Mouse (Mus musculus): ENCODE measurements around the gene Trak2.
"Not testable (repeated sequence)": the region's sequence is repeated elsewhere in the genome, so short reads cannot be mapped to it uniquely, and the experiment has no call there.

Gene Trak2

GRCm38 (mm10) chr1:58953686-58954434 lies 19.4 kb downstream of the Trak2 start:
- peak in 1 of 2 experiments; percentile 13 for DNase-seq (ENCODE audit: low read depth in 1 of 2, low spot score in 2 of 2)

GRCm38 (mm10) chr1:58952997-58953396 lies 20.2 kb downstream of the Trak2 start:
- no peak for DNase-seq (ENCODE audit: low read depth in 1 of 2, low spot score in 2 of 2)

GRCm38 (mm10) chr1:58952526-58952925 lies 20.7 kb downstream of the Trak2 start:
- no peak for DNase-seq (ENCODE audit: low read depth in 1 of 2, low spot score in 2 of 2)

GRCm38 (mm10) chr1:58951841-58952240 lies 21.4 kb downstream of the Trak2 start:
- no peak for DNase-seq (ENCODE audit: low read depth in 1 of 2, low spot score in 2 of 2)

- no peak for DNase-seq (ENCODE audit: low read depth in 1 of 2, low spot score in 2 of 2)
These were observed 22.2 kb downstream of the Trak2 start for GRCm38 (mm10) chr1:58950899-58951648.

GRCm38 (mm10) chr1:58949561-58950106 lies 23.6 kb downstream of the Trak2 start:
- no peak for DNase-seq (ENCODE audit: low read depth in 1 of 2, low spot score in 2 of 2)

DNA sequence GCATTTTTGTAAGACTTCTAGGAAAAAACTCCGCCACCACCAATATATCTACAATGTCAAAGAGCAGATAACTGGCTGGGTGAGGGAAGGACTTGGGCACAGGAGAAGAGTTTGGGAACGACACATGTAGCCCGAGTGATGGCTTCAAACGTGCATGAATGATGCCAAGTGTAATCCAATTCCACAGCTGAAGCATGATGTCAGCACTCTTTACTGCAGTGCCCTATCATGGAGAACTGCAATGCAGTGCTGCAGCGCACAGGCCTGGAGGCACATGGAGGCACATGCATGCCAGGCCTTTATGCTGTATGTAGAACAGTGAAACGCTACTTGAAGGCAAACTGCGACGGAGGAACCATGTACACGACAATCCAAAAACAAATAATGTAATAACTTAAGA lies 26.5 kb downstream of the Trak2 start:
- DNase-seq (ENCODE audit: low read depth in 1 of 2, low spot score in 2 of 2), result no peak

GRCm38 (mm10) chr1:58945960-58946670 lies 27.1 kb downstream of the Trak2 start:
- no peak for DNase-seq (ENCODE audit: low read depth in 1 of 2, low spot score in 2 of 2)

DNA sequence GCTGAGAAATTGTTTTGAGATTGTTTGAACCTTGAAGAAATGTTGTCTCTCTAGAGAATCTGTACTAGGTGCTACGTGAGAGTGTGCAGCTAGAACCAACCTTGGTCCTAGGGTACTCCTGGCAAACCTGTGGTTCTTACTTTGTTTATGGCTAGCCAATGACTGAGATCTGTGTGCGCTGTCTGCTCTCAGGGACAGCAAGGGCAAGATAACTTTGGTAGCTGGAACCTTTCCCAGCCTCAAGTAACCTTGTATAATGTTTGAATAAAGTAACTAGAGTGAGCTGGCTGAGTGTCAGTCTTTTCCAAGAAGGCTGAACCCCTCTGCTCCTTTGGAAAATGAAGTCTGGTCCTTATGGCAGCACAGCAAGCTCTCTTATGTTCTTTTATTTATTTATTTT lies 27.7 kb downstream of the Trak2 start:
- no peak for DNase-seq (ENCODE audit: low read depth in 1 of 2, low spot score in 2 of 2)

DNA sequence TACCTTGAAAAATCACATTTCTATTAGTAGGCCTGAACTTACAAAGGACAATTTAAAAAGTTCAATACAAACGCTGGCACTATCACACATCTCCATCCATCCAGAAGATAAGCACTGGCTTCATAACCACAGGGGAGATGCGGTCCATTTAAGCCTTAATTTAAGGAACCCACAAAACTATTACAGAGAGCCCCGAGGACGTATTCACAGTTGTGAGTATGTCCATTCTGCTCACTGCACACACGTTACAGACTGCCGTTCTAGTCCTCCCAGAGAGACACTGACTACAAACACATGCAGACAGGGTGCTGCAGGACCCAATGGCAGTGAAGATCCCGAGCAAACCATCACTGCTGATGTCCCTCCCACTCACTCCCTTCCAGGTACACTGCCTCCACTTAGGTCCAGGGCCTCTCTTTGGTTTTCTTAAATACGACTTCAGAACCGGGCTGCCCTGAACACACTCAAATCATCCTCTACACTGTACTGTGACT lies 35.6 kb downstream of the Trak2 start:
- no peak for DNase-seq (ENCODE audit: low read depth in 1 of 2, low spot score in 2 of 2)

DNA sequence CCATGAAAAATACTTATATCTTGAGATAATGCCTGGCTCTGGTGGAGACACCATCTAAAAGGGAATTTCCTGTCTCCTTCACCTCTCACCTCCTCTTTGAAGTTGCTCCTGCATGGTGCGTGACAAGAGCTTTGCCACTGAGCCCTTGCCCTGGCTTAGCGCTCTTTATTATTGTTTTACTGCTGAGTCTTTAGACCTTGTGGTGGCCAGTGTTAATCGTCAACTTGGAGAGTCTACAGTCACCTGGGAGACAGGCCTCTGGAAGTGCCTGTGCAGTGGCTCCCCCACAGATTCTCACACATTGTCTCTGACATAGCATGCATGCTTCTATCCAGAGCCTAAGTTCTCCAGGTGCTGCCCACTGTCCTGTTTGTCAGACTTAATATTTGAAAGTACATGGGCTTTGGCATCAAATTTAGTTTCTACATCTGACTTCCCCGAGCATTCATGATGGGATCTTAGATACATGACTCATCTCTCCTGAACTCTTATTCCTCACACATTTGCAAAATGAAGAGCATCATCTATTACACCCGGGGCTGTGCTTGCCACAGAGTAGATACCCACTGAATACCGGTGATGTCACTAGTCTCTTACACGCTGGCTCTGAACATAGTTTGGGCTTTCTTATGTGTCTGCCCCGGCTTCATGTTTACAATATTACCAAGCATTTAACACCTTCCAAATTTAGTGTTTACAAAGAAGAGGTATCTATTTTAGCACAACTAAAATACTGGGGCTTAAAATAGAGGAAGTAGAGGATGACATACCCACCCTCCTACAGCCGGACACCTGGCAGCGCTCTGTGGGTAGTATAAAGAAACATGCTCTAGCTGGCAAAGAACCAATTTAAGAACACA lies 36.3 kb downstream of the Trak2 start:
- DNase-seq (ENCODE audit: low read depth in 1 of 2, low spot score in 2 of 2), result no peak

DNA sequence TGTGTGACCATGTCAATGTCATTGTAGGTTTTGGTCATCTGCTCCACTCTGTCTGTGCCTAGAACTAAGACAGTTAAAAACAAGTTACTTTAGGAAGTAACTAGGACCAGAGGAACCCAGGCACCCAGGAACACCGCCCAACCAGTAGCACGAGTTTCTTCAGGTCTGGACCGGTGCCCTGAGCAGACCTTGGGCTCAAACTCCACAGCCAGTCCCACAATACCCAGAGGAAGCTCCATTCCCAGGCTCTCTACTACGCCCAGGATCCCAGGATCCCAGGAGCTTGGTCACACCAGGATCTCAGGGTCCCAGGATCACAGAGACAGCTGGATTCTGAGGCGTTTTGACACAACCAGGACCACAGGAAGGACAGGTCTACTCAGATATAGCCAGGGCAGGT lies 46.6 kb downstream of the Trak2 start:
- DNase-seq (ENCODE audit: low read depth in 1 of 2, low spot score in 2 of 2), result no peak

DNA sequence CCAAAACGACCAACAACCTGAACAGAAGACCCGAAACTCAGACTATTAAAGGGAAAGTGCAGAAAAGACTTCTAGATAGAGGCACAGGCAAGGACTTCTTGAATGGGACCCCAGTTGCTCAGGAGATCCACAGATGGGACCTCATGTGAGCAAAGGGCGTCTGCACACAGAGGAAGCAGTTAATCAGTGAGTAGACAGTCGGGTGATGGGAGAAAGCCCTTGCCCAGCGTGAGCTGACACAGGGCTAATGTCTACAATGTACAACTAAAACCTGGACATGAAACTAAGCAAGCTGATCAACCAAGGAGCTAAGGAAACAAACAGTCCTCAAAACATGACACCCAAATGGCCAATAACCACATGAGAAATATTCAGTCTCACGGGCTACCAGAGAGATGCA lies 55.7 kb downstream of the Trak2 start:
- no peak for DNase-seq (ENCODE audit: low read depth in 1 of 2, low spot score in 2 of 2)

DNA sequence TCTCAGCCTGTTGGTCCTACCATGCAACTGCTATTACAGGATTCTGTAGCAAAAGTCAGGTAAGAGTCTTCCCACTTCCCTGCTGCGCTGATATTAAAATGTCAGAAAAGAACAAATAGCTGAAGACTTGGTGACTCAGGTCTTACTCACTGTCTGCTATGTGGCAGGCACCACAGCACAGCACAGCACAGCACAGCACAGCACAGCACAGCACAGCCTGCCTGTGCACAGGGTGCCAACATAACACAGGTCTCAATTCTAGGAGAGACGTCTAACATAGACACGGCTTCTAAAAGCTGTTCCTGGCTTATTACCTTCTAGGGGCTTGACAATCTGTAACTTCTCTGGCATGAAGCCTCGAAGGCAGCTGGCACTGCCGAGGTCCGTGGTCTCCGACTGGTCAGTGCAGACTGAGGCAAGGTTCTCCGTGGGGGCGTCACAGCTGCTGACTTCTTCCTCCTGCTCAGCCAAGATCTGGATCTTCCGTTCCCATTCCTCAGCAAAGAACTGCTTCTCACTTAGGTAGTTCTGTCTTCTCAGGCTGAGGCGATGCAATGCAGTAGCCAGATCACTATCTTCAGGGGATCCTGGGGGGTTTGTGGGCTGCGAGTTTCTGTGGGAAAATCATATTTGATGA lies 63.5 kb downstream of the Trak2 start:
- DNase-seq (ENCODE audit: low read depth in 1 of 2, low spot score in 2 of 2), result no peak

- DNase-seq (ENCODE audit: low read depth in 1 of 2, low spot score in 2 of 2), result no peak
These were observed 69.5 kb downstream of the Trak2 start for GRCm38 (mm10) chr1:58903681-58904080.

DNA sequence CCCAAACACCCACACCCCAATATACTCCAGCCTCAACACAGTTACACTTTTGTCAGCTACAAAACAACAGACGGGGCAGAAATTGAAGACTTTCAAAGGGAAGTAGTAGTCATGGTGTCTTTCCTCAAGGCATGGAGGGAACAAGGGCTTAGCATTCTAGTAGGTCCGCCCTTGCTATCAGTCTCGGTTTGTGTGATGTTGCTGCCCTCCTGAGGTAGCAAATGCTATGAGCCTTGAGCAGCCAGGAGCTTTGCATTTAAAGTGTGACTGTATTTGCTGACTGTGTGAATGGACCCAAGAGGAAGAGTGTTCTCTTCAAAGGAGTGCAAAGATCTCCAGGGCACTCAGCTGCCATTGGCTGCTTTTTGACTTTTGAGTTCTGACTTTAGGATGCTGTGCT lies 75.7 kb downstream of the Trak2 start:
- DNase-seq (ENCODE audit: low read depth in 1 of 2, low spot score in 2 of 2), result not testable (repeated sequence)

- not testable (repeated sequence) for DNase-seq (ENCODE audit: low read depth in 1 of 2, low spot score in 2 of 2)
These were observed 80.8 kb downstream of the Trak2 start for GRCm38 (mm10) chr1:58892386-58892785.

- DNase-seq (ENCODE audit: low read depth in 1 of 2, low spot score in 2 of 2), result not testable (repeated sequence)
These were observed 81.6 kb downstream of the Trak2 start for GRCm38 (mm10) chr1:58891481-58892170.

- not testable (repeated sequence) for DNase-seq (ENCODE audit: low read depth in 1 of 2, low spot score in 2 of 2)
These were observed 82.4 kb downstream of the Trak2 start for GRCm38 (mm10) chr1:58890697-58891290.

Measured in monocyte, adult 2 months (primary cell).